Mouse (Mus musculus): ENCODE measurements around the gene Olfr870. TPM values are rescaled to one million over a fixed set of nuclear protein-coding genes. Genes with fewer than 3 reads are reported as not detected.

The Olfr870 gene
- total RNA-seq (2023): not detected

GRCm38 (mm10) chr9:20173957-20174356 lies at the start of gene Olfr870:
Olfr870 (minus strand) TSS chr9:20174057.

GRCm38 (mm10) chr9:20211907-20212306 lies 38.0 kb upstream of the Olfr870 start, which contains the start of gene Olfr871:
Olfr871 (plus strand) TSS chr9:20212207.

GRCm38 (mm10) chr9:20128709-20129108 lies 45.1 kb downstream of the Olfr870 start, which contains the start of gene Olfr869:
Olfr869 (plus strand) TSS chr9:20129009.

Other genes starting within 250 kb of the Olfr870 start
- gene Olfr866, start 146.0 kb downstream of the Olfr870 start, total RNA-seq (2023): not detected
- gene Olfr867, start 116.5 kb downstream of the Olfr870 start, total RNA-seq (2023): not detected
- not detected for gene Olfr868, start 75.4 kb downstream of the Olfr870 start, total RNA-seq (2023)
- gene Olfr869, start 45.0 kb downstream of the Olfr870 start, total RNA-seq (2023): not detected
- gene Olfr871, start 38.1 kb upstream of the Olfr870 start, total RNA-seq (2023): not detected
- gene Olfr872, start 63.1 kb upstream of the Olfr870 start, total RNA-seq (2023): not detected
- gene Olfr39, start 108.3 kb upstream of the Olfr870 start, total RNA-seq (2023): 0.38 TPM
- gene Olfr873, start 124.5 kb upstream of the Olfr870 start, total RNA-seq (2023): not detected
- gene Olfr18, start 162.0 kb upstream of the Olfr870 start, total RNA-seq (2023): not detected
- 8.2 TPM for gene Zfp560, start 211.1 kb upstream of the Olfr870 start, total RNA-seq (2023)

All from CD4-positive naive resting alpha-beta T cell, adult 57 days (primary cell).